Mouse (Mus musculus): Measurements from ENCODE around the gene Myh3. TPM values are rescaled to one million over a fixed set of nuclear protein-coding genes. Genes with fewer than 3 reads are reported as not detected.

The Myh3 gene
- polyA plus RNA-seq, 1 experiment from 2014 or later, result 40.3 TPM

GRCm38 (mm10) chr11:67148286-67149012 lies 70.3 kb downstream of the Myh3 start:
- H3K36me3 ChIP-seq (ENCODE audit: control insufficient read depth, insufficient read depth, low read length), result no peaks in the 10 kb centered on the region
- H3K9me3 ChIP-seq (replicated peaks; ENCODE audit: control insufficient read depth, low read length), result no peaks in the 10 kb centered on the region
- WGBS, result 64% methylated on average over 4 of the region's 4 CpGs
- no peaks in the 10 kb centered on the region for H3K4me1 ChIP-seq (ENCODE audit: control insufficient read depth, insufficient read depth, low read length)
- H3K27me3 ChIP-seq (ENCODE audit: control insufficient read depth, insufficient read depth, low read length), result no peaks in the 10 kb centered on the region
- H3K4me3 ChIP-seq (replicated peaks; ENCODE audit: low read length), result no peak overlapping the region
- H3K4me2 ChIP-seq (ENCODE audit: low read depth, low read length), result no peak overlapping the region
- H3K27ac ChIP-seq (ENCODE audit: low read length), result no peak overlapping the region
- ATAC-seq (ENCODE audit: insufficient read depth, low FRiP score), result no peak
- no peak overlapping the region for H3K9ac ChIP-seq (ENCODE audit: low read length)

- Histone ChIP-seq H3K4me2 (ENCODE audit: low read depth, low read length) (no peak overlapping the region), H3K36me3 (ENCODE audit: control insufficient read depth, insufficient read depth, low read length) (no peaks in the 10 kb centered on the region), H3K4me3 (replicated peaks; ENCODE audit: low read length) (no peak overlapping the region), H3K27ac (ENCODE audit: low read length) (no peak overlapping the region), H3K4me1 (ENCODE audit: control insufficient read depth, insufficient read depth, low read length) (no peaks in the 10 kb centered on the region), H3K9ac (ENCODE audit: low read length) (no peak overlapping the region), H3K9me3 (replicated peaks; ENCODE audit: control insufficient read depth, low read length) (no peaks in the 10 kb centered on the region), H3K27me3 (ENCODE audit: control insufficient read depth, insufficient read depth, low read length) (no peaks in the 10 kb centered on the region)
- 88% methylated on average over 2 of the region's 2 CpGs for WGBS
- ATAC-seq (ENCODE audit: insufficient read depth, low FRiP score), result no peak
These were observed 72.1 kb downstream of the Myh3 start for GRCm38 (mm10) chr11:67150237-67150636.

DNA sequence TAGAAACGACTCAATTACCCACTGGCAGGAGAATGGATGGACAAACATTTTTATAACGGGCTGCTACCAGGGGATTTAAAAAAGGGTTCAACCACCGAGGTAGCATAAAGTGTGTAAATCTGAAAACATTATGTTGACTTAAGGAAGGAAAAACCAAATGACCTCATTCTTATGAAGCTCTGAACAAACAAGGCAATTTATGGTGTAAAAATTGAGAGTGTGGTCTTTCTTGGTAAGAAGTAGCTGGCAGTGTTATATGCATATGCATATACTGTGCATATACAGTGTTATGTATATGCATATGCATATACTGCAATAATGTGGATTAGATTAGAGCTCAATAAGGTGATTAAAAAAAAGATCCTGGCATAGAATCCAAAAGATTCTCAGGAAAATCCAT lies 73.1 kb downstream of the Myh3 start:
- Histone ChIP-seq H3K4me1 (ENCODE audit: control insufficient read depth, insufficient read depth, low read length) (no peaks in the 10 kb centered on the region), H3K27ac (ENCODE audit: low read length) (no peak overlapping the region), H3K4me2 (ENCODE audit: low read depth, low read length) (no peak overlapping the region), H3K4me3 (replicated peaks; ENCODE audit: low read length) (no peak overlapping the region), H3K36me3 (ENCODE audit: control insufficient read depth, insufficient read depth, low read length) (no peaks in the 10 kb centered on the region), H3K9ac (ENCODE audit: low read length) (no peak overlapping the region), H3K27me3 (ENCODE audit: control insufficient read depth, insufficient read depth, low read length) (no peaks in the 10 kb centered on the region), H3K9me3 (replicated peaks; ENCODE audit: control insufficient read depth, low read length) (no peaks in the 10 kb centered on the region)
- WGBS, result 69% methylated on average over 3 of the region's 3 CpGs
- no peak for ATAC-seq (ENCODE audit: insufficient read depth, low FRiP score)

Small RNAs within 50 kb of the gene (microRNA-seq; reads per million reads assigned to microRNA genes)
- gene Mir6923, result not detected

Other genes with a start within 250 kb of the Myh3 start
- gene Pirt, start 166.3 kb upstream of the Myh3 start, polyA plus RNA-seq (2015; fragmentation: Nextera tagmentation; extraction: Ambion mirVana), result 6.9 and 7.0 TPM in 2 replicates
- 0.91 and 1.0 TPM in 2 replicates for gene Tmem238l, start 121.7 kb upstream of the Myh3 start, polyA plus RNA-seq (2015; fragmentation: Nextera tagmentation; extraction: Ambion mirVana)
- gene Tmem220, start 53.1 kb upstream of the Myh3 start, polyA plus RNA-seq (2015; fragmentation: Nextera tagmentation; extraction: Ambion mirVana), result 1.8 and 3.6 TPM in 2 replicates
- 26.6 and 27.1 TPM in 2 replicates for gene Adprm, start 25.7 kb upstream of the Myh3 start, polyA plus RNA-seq (2015; fragmentation: Nextera tagmentation; extraction: Ambion mirVana)
- 15.0 TPM in 2 replicates for gene Sco1, start 25.6 kb upstream of the Myh3 start, polyA plus RNA-seq (2015; fragmentation: Nextera tagmentation; extraction: Ambion mirVana)
- 0.04 and 0.21 TPM in 2 replicates for gene Myh2, start 92.7 kb downstream of the Myh3 start, polyA plus RNA-seq (2015; fragmentation: Nextera tagmentation; extraction: Ambion mirVana)
- gene Myh1, start 121.8 kb downstream of the Myh3 start, polyA plus RNA-seq (2015; fragmentation: Nextera tagmentation; extraction: Ambion mirVana), result 0.14 and 0.83 TPM in 2 replicates
- gene Myh4, start 159.7 kb downstream of the Myh3 start, polyA plus RNA-seq (2015; fragmentation: Nextera tagmentation; extraction: Ambion mirVana), result 0.04 and 2.0 TPM in 2 replicates
- gene Myh8, start 198.8 kb downstream of the Myh3 start, polyA plus RNA-seq (2015; fragmentation: Nextera tagmentation; extraction: Ambion mirVana), result 4.5 and 133 TPM in 2 replicates
- gene Myh13, start 243.4 kb downstream of the Myh3 start, polyA plus RNA-seq (2015; fragmentation: Nextera tagmentation; extraction: Ambion mirVana), result 0.22 TPM in 1 of 2 replicates, not detected in the other